Mouse (Mus musculus): ENCODE data around the gene Bok. TPM values are rescaled to one million over a fixed set of nuclear protein-coding genes. Genes with fewer than 3 reads are reported as not detected.
A peak's percentile ranks its signal among the peaks of the same experiment; 100 is the strongest.

The Bok gene
- total RNA-seq, 2 experiments from 2014 or later: 23.6 to 27.5 TPM

GRCm38 (mm10) chr1:93731103-93731502 is 45.6 kb downstream of the Bok start:
- DNase-seq (ENCODE audit: low spot score in 2 of 2): no peak
- intact Hi-C loops (cut with DNase I): no loop called here

DNA sequence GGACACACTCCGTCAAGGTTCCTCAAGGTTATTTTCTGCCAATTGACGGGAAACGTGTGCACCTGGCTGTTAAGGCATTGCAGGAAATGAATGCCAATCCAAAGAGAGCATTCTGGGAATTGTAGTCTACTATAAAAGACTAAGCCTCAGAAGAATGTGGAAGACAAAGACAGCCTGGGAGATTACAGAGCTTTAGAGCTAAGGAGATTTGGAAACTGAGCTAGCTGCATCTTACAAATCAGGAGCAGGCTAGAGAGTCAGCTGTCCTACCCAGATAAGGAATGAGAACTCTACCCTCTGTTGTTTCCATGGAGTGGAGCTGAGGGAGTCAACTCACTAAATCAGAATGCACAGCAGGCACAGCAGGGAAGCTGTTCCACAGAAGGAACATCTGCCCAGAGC is 46.4 kb downstream of the Bok start:
- peak; percentile 21 to 43 for DNase-seq (ENCODE audit: low spot score in 2 of 2)
- intact Hi-C loops (cut with DNase I): no loop called here

DNA sequence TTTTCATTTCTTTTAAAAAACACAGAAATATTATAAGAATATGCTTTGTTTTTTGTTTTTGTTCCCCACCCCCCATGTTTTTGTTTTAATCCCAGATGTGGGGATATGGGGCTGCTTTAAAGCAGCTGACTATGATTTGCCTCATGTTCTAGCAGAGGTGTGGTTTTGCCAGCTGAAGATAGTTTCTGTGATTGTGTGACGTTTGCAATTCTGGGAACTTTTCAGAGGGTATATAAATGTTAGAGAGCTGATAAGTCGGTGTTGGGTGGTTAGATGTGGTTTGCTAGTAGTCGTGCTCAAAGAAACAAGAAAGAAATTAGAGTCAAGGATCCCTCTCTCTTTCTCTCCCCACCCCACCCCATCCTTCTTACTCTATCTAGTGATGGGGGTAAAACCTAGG is 50.4 kb downstream of the Bok start:
- intact Hi-C loops (cut with DNase I): no loop called here

DNA sequence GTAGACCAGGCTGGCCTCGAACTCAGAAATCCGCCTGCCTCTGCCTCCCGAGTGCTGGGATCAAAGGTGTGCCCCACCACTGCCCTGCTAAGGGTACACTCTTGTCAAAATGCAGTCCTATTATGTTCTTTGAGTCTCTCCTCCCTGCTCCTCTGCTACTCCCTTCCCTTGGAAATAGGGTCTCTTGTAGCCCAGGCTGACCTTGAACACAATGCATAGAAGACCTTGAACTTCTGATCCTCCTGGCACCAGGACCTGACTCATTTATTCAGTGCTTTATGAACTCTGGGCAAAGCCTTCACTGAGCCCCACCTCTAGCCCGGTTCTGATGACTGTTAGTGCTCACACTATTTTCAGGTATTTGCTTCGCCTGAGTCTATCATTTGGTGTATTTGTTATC is 52.3 kb downstream of the Bok start:
- DNase-seq (ENCODE audit: low spot score in 2 of 2): no peak
- intact Hi-C loops (cut with DNase I): no loop called here

More for the DNA sequence above, 50.4 kb downstream of the Bok start:
- DNase-seq (ENCODE audit: low spot score in 2 of 2): no peak

- intact Hi-C loops (cut with DNase I): no loop called here
- DNase-seq (ENCODE audit: low spot score in 2 of 2): no peak
Measured at GRCm38 (mm10) chr1:93740671-93741070, 55.2 kb downstream of the Bok start.

DNA sequence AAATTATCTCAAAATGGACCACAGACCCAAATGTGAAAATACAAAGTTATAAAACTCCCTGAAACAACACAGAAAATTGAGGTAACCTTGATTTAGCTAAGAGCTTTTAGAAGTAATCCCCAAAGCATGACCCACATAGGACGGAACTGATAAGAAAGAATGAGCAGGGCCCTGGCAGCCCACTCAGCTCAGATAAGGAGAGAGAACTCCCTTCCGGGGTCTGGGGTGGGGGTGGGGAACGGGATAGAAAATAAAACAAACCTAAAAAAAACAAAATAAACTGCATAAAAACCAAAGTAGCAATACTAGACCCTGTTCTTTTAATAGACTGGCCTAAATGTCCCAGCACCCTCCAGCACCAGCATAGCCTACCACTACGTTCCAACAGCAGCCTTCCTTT is 56.5 kb downstream of the Bok start:
- DNase-seq (ENCODE audit: low spot score in 2 of 2): no peak
- intact Hi-C loops (cut with DNase I): no loop called here

DNA sequence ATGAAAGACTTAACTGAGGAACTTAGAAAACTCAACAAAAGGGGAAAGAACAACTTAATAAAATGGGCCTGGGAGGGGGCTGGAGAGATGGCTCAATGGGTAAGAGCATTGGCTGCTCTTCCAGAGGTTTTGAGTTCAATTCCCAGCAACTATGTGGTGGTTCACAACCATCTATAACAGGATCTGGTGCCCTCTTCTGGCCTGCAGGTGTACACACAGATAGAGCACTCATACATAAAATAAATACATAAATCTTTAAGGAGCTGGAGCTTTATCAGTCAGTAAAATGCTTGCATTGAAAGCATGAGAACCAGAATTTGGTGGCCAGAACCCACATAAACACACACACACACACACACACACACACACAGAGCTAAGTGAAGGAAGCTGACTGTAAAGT is 57.5 kb downstream of the Bok start:
- DNase-seq (ENCODE audit: low spot score in 2 of 2): no peak
- intact Hi-C loops (cut with DNase I): no loop called here

Other genes starting within 250 kb of the Bok start
- 100 to 1,000 TPM; 162 to 171 TPM for gene Hdlbp, start 206.8 kb upstream of the Bok start, total RNA-seq (2021)
- 10 to 100 TPM; 10.8 to 13.3 TPM for gene Farp2, start 173.6 kb upstream of the Bok start, total RNA-seq (2021)
- 100 to 1,000 TPM; 376 to 384 TPM for gene Stk25, start 27.0 kb upstream of the Bok start, total RNA-seq (2021)
- gene Atg4b, start 65.8 kb downstream of the Bok start, total RNA-seq (2021): 10 to 100 TPM; 73.6 to 79.9 TPM
- gene Thap4, start 69.2 kb downstream of the Bok start, total RNA-seq (2021): 10 to 100 TPM; 39.6 TPM
- gene Dtymk, start 116.3 kb downstream of the Bok start, total RNA-seq (2021): 10 to 100 TPM; 47.7 to 53.3 TPM
- 10 to 100 TPM; 10.6 to 12.1 TPM for gene Ing5, start 118.3 kb downstream of the Bok start, total RNA-seq (2021)
- 10 to 100 TPM; 13.3 to 15.8 TPM for gene D2hgdh, start 139.2 kb downstream of the Bok start, total RNA-seq (2021)
- under 1 TPM in 1 of 2 experiments, not detected in 1; 0.69 TPM for gene Gal3st2, start 175.6 kb downstream of the Bok start, total RNA-seq (2021)
- gene Gal3st2b, start 232.7 kb downstream of the Bok start, total RNA-seq (2021): under 1 TPM; 0.25 to 0.46 TPM